Mouse (Mus musculus) limb, embryonic 14.5 days (tissue): ENCODE measurements at regions not wholly inside any gene's neighbourhood (a gene's known extent, or its start where the extent isn't known, plus 50 kb on each side); places are given as distances from the start of the nearest gene placed in this dataset.

Experiments
- ATAC-seq: fragments of 200-750 bp; cut with Nextera tagmentation; 2 replicates; pipeline ENCODE4 v1.8.0; 2017; ENCODE audit warnings: low read depth, moderate number of reproducible peaks, moderate TSS enrichment; ENCODE audit not compliant: low FRiP score
- DNase-seq: peaks from one replicate; pipeline ENCODE4 v3.0.0-alpha.2; 2015; ENCODE audit warnings: low spot score
- H3K27ac ChIP-seq: fragments of 300-500 bp; sonication (generic); replicated peaks from 2 replicates; pipeline ENCODE4 v1.5.1; 2014; ENCODE audit warnings: low read depth, mild to moderate bottlenecking, low read length, moderate library complexity, mixed read lengths
- H3K27me3 ChIP-seq: fragments of 300-500 bp; sonication (generic); 2 replicates; pipeline ENCODE4 v1.6.1; 2014; ENCODE audit warnings: low read length, mixed read lengths; ENCODE audit not compliant: control insufficient read depth, insufficient read depth
- H3K36me3 ChIP-seq: fragments of 300-500 bp; sonication (generic); 2 replicates; pipeline ENCODE4 v1.6.1; 2014; ENCODE audit warnings: mild to moderate bottlenecking, low read length, moderate library complexity, mixed read lengths; ENCODE audit not compliant: control insufficient read depth, insufficient read depth
- H3K4me1 ChIP-seq: fragments of 300-500 bp; sonication (generic); 2 replicates; pipeline ENCODE4 v1.6.1; 2014; ENCODE audit warnings: antibody characterized with exemption, low read length, mixed read lengths; ENCODE audit not compliant: control insufficient read depth, insufficient read depth
- H3K4me2 ChIP-seq: fragments of 300-500 bp; sonication (generic); replicated peaks from 2 replicates; pipeline ENCODE4 v1.6.1; 2014; ENCODE audit warnings: low read depth, mild to moderate bottlenecking, low read length, moderate library complexity; ENCODE audit not compliant: severe bottlenecking
- H3K4me3 ChIP-seq: fragments of 300-500 bp; sonication (generic); replicated peaks from 2 replicates; pipeline ENCODE4 v1.5.1; 2014; ENCODE audit warnings: low read length
- H3K9ac ChIP-seq: fragments of 300-500 bp; sonication (generic); 2 replicates; pipeline ENCODE4 v1.6.1; 2014; ENCODE audit warnings: mild to moderate bottlenecking, low read depth, low read length, moderate library complexity; ENCODE audit not compliant: severe bottlenecking
- H3K9me3 ChIP-seq: fragments of 300-500 bp; sonication (generic); 2 replicates; pipeline ENCODE4 v1.6.1; 2016; ENCODE audit warnings: low read length; ENCODE audit not compliant: control insufficient read depth
- POLR2A ChIP-seq: fragments of 200-500 bp; IDR thresholded peaks from 2 replicates; pipeline ENCODE4 v1.8.0; 2012; ENCODE audit warnings: inconsistent platforms, mild to moderate bottlenecking, moderate library complexity, borderline replicate concordance; ENCODE audit not compliant: insufficient read depth, insufficient read length; ENCODE audit errors: extremely low read depth
- WGBS: fragments of 180-500 bp; shearing (Covaris S2); extraction: QIAGEN DNeasy Blood & Tissue Kit; methylation state at CpG from one replicate; pipeline ENCODE4 v1.1.7; 2014; 5-methylcytosine and 5-hydroxymethylcytosine counted together

- no peak overlapping the region for H3K27ac ChIP-seq
- H3K9ac ChIP-seq: no peak overlapping the region
- no peaks in the 10 kb centered on the region for H3K4me1 ChIP-seq
- no peaks in the 10 kb centered on the region for H3K36me3 ChIP-seq
- no peak overlapping the region for H3K4me3 ChIP-seq
- no peaks in the 10 kb centered on the region for H3K27me3 ChIP-seq
- DNase-seq (no peak), ATAC-seq (no peak)
- no peak for TF ChIP-seq POLR2A
- H3K9me3 ChIP-seq: no peaks in the 10 kb centered on the region
- H3K4me2 ChIP-seq: no peak overlapping the region
- WGBS: 83% methylated on average over 9 of the region's 9 CpGs
Measured at GRCm38 (mm10) chr13:38816296-38816695, 144.4 kb downstream of the Slc35b3 start.

GRCm38 (mm10) chr13:38815002-38815707, 145.5 kb downstream of the Slc35b3 start:
- DNase-seq (no peak), ATAC-seq (no peak)
- Histone ChIP-seq H3K27ac (no peak overlapping the region), H3K4me3 (no peak overlapping the region), H3K36me3 (no peaks in the 10 kb centered on the region), H3K9me3 (no peaks in the 10 kb centered on the region), H3K4me1 (no peaks in the 10 kb centered on the region), H3K4me2 (no peak overlapping the region), H3K27me3 (no peaks in the 10 kb centered on the region), H3K9ac (no peak overlapping the region)
- 87% methylated on average over 19 of the region's 19 CpGs for WGBS
- TF ChIP-seq POLR2A: no peak

- H3K4me2 ChIP-seq: no peak overlapping the region
- TF ChIP-seq POLR2A: no peak
- H3K9ac ChIP-seq: no peak overlapping the region
- H3K36me3 ChIP-seq: no peaks in the 10 kb centered on the region
- H3K27ac ChIP-seq: no peak overlapping the region
- H3K9me3 ChIP-seq: no peaks in the 10 kb centered on the region
- H3K27me3 ChIP-seq: no peaks in the 10 kb centered on the region
- 83% methylated on average over 11 of the region's 11 CpGs for WGBS
- ATAC-seq: no peak
- no peaks in the 10 kb centered on the region for H3K4me1 ChIP-seq
- no peak for DNase-seq
- no peak overlapping the region for H3K4me3 ChIP-seq
Measured at GRCm38 (mm10) chr13:38798514-38798913, 139.7 kb upstream of the Eef1e1 start.

- 26% methylated on average over 7 of the region's 7 CpGs for WGBS
- peak; percentile 12 for DNase-seq
- no peak for TF ChIP-seq POLR2A
- Histone ChIP-seq H3K9ac (no peak overlapping the region), H3K36me3 (no peaks in the 10 kb centered on the region), H3K9me3 (no peaks in the 10 kb centered on the region), H3K4me2 (no peak overlapping the region), H3K4me1 (no peaks in the 10 kb centered on the region), H3K4me3 (no peak overlapping the region; the same call in 1 of the 2 replicates), H3K27me3 (no peaks in the 10 kb centered on the region), H3K27ac (no peak overlapping the region)
- no peak for ATAC-seq
Measured at GRCm38 (mm10) chr13:38793456-38793855, 134.6 kb upstream of the Eef1e1 start.

- Histone ChIP-seq H3K27me3 (no peaks in the 10 kb centered on the region), H3K4me2 (no peak overlapping the region), H3K4me3 (no peak overlapping the region), H3K4me1 (no peaks in the 10 kb centered on the region), H3K36me3 (no peaks in the 10 kb centered on the region), H3K27ac (no peak overlapping the region), H3K9ac (no peak overlapping the region), H3K9me3 (no peaks in the 10 kb centered on the region)
- ATAC-seq (no peak), DNase-seq (no peak)
- TF ChIP-seq POLR2A: no peak
- WGBS: 76% methylated on average over 6 of the region's 6 CpGs
Measured at GRCm38 (mm10) chr13:38780630-38781010, 121.8 kb upstream of the Eef1e1 start.

- H3K4me2 ChIP-seq: no peak overlapping the region
- H3K27me3 ChIP-seq: no peaks in the 10 kb centered on the region
- ATAC-seq (no peak), DNase-seq (no peak)
- no peaks in the 10 kb centered on the region for H3K36me3 ChIP-seq
- H3K9me3 ChIP-seq: no peaks in the 10 kb centered on the region
- no peak overlapping the region for H3K27ac ChIP-seq
- WGBS: 57% methylated on average over 14 of the region's 14 CpGs
- H3K9ac ChIP-seq: no peak overlapping the region
- H3K4me3 ChIP-seq: no peak overlapping the region
- no peaks in the 10 kb centered on the region for H3K4me1 ChIP-seq
- no peak for TF ChIP-seq POLR2A
Measured at GRCm38 (mm10) chr13:38779984-38780629, 121.2 kb upstream of the Eef1e1 start.
